Mouse (Mus musculus) R1 (cell line): Measurements from ENCODE around the gene Fgfr2.

Experiments used
- DNase-seq: peaks from one replicate; pipeline ENCODE4 v3.0.0-alpha.2; 2018; ENCODE audit warnings: low read depth, low spot score

The Fgfr2 gene

GRCm38 (mm10) chr7:132619549-132619948 lies 503.6 kb downstream of the Fgfr2 start:
- no peak for DNase-seq

GRCm38 (mm10) chr7:132617021-132617564 lies 506.1 kb downstream of the Fgfr2 start:
- no peak for DNase-seq

GRCm38 (mm10) chr7:132616391-132616790 lies 506.8 kb downstream of the Fgfr2 start:
- DNase-seq = peak; percentile 37

- DNase-seq = no peak
Observed at GRCm38 (mm10) chr7:132615346-132615745, 507.8 kb downstream of the Fgfr2 start.

GRCm38 (mm10) chr7:132611530-132611929 lies 511.6 kb downstream of the Fgfr2 start:
- no peak for DNase-seq

GRCm38 (mm10) chr7:132610468-132611318 lies 512.5 kb downstream of the Fgfr2 start, which contains the start of gene Lhpp:
Gene Lhpp, plus strand, starts transcription at chr7:132610638.
- DNase-seq = peak; percentile 84

GRCm38 (mm10) chr7:132608316-132609020 lies 514.7 kb downstream of the Fgfr2 start:
- no peak for DNase-seq

- DNase-seq = no peak
Observed at GRCm38 (mm10) chr7:132605689-132606088, 517.5 kb downstream of the Fgfr2 start.

- DNase-seq = no peak
Observed at GRCm38 (mm10) chr7:132604720-132605119, 518.4 kb downstream of the Fgfr2 start.

GRCm38 (mm10) chr7:132600926-132601325 lies 522.2 kb downstream of the Fgfr2 start:
- no peak for DNase-seq

GRCm38 (mm10) chr7:132600026-132600425 lies 523.1 kb downstream of the Fgfr2 start:
- DNase-seq = peak; percentile 56

- no peak for DNase-seq
Observed at GRCm38 (mm10) chr7:132599071-132599975, 523.8 kb downstream of the Fgfr2 start, which contains the start of gene Nkx1-2. Gene Nkx1-2, minus strand, starts transcription at chr7:132599637.

- peak; percentile 46 for DNase-seq
Observed at GRCm38 (mm10) chr7:132597251-132598041, 525.7 kb downstream of the Fgfr2 start.

- peak; percentile 33 for DNase-seq
Observed at GRCm38 (mm10) chr7:132596557-132597250, 526.4 kb downstream of the Fgfr2 start.

- DNase-seq = no peak
Observed at GRCm38 (mm10) chr7:132595787-132596186, 527.4 kb downstream of the Fgfr2 start.

GRCm38 (mm10) chr7:132594325-132594724 lies 528.8 kb downstream of the Fgfr2 start:
- DNase-seq = no peak

GRCm38 (mm10) chr7:132593762-132594161 lies 529.4 kb downstream of the Fgfr2 start:
- no peak for DNase-seq

- no peak for DNase-seq
Observed at GRCm38 (mm10) chr7:132589610-132590009, 533.5 kb downstream of the Fgfr2 start.

- DNase-seq = no peak
Observed at GRCm38 (mm10) chr7:132587167-132587566, 536.0 kb downstream of the Fgfr2 start.
